Mouse (Mus musculus) kidney, adult 18-20 months (tissue): Measurements from ENCODE around the gene Smurf2.

Experiments used
- DNase-seq: peaks from one replicate; pipeline ENCODE4 v3.0.0; 2021

The Smurf2 gene

GRCm38 (mm10) chr11:106770195-106770974 lies 150.1 kb downstream of the Smurf2 start:
- DNase-seq, result no peak
